Mouse (Mus musculus) myocyte (in vitro differentiated cells): ENCODE results near the gene Slc22a17.

Experiments used
- E2F4 ChIP-seq: IDR thresholded peaks from one replicate; pipeline ENCODE4 v1.6.1; 2011; ENCODE audit warnings: mild to moderate bottlenecking, control low read depth, moderate library complexity; ENCODE audit not compliant: insufficient read depth
- MAX ChIP-seq: IDR thresholded peaks from one replicate; pipeline ENCODE4 v1.6.1; 2011; ENCODE audit warnings: low read depth, mild to moderate bottlenecking, control low read depth
- MYOD1 ChIP-seq, 3 experiments: IDR thresholded peaks; one replicate each; pipeline ENCODE4 v1.6.1; 2011; ENCODE audit warnings: control low read depth in 2 of 3, low read depth in 2 of 3, mild to moderate bottlenecking in 2 of 3, moderate library complexity in 1 of 3; ENCODE audit not compliant: insufficient read length in 2 of 3, control insufficient read depth in 1 of 3
- POLR2A ChIP-seq: IDR thresholded peaks from one replicate; pipeline ENCODE4 v1.6.1; 2011; ENCODE audit warnings: low read depth, mild to moderate bottlenecking, control low read depth, moderate library complexity; ENCODE audit not compliant: insufficient read length
- POLR2AphosphoS2 ChIP-seq: IDR thresholded peaks from one replicate; pipeline ENCODE4 v1.6.1; 2011; ENCODE audit warnings: low read depth, control low read depth; ENCODE audit not compliant: insufficient read length
- REST ChIP-seq: IDR thresholded peaks from one replicate; pipeline ENCODE4 v1.6.1; 2011; ENCODE audit warnings: mild to moderate bottlenecking, control low read depth, moderate library complexity; ENCODE audit not compliant: insufficient read depth, insufficient read length
- SRF ChIP-seq: IDR thresholded peaks from one replicate; pipeline ENCODE4 v1.6.1; 2011; ENCODE audit warnings: low read depth; ENCODE audit not compliant: control insufficient read depth, insufficient read length

- TF ChIP-seq POLR2A (no peak), POLR2AphosphoS2 (no peak), MYOD1 (IDR thresholded peaks at IDR 0.05; ENCODE audit: control insufficient read depth in 1 of 3, insufficient read length in 2 of 3, low read depth in 2 of 3) (no peak), SRF (no peak), MAX (no peak), REST (no peak), E2F4 (no peak)
These were observed at the start of gene Slc22a17 for GRCm38 (mm10) chr14:54912886-54913285.
